Mouse (Mus musculus): ENCODE measurements around the gene Timm29.

- TF ChIP-seq POLR2A (IDR thresholded peaks at IDR 0.05; ENCODE audit: low read depth, low read length) = no peak
- no peak for TF ChIP-seq CTCF (IDR thresholded peaks at IDR 0.05; ENCODE audit: extremely low read depth, insufficient read length, insufficient replicate concordance, low read depth, low read length)
Observed at GRCm38 (mm10) chr9:21545351-21545915, 47.1 kb upstream of the Timm29 start.

Measured in small intestine, adult 2 months (tissue).